Mouse (Mus musculus) cerebellum, postnatal 36 days (tissue): ENCODE data around the gene Sgms1.
"Not testable (repeated sequence)": the region's sequence is repeated elsewhere in the genome, so short reads cannot be mapped to it uniquely, and the experiment has no call there.

Source experiments
- DNase-seq, 2 experiments: peaks; one replicate each; pipeline ENCODE4 v3.0.0; 2021 to 2022; ENCODE audit warnings: mixed read lengths in 2 of 2

The Sgms1 gene

DNA sequence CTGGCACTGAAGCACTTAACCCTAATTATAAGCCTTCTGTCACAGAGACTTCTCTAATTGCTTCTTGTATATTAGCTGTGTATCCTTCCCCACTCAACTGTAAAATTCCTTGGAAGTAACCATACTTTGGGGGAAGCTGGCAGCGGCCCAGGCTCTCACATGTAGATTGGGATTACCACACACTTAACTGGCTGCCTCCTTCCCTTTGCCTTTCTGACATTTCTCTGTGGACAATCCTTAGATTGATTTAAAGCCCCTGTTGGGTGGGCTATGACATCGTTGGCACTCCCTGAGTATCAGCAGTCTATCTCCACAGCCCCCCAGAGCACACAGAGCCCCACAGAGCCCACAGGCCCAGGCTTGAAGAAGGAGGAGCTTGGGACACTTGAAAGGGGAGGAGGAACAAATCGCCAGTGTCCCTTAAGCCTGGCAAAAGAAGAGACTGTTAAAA, 8.0 kb downstream of the Sgms1 start:
- DNase-seq = no peak

DNA sequence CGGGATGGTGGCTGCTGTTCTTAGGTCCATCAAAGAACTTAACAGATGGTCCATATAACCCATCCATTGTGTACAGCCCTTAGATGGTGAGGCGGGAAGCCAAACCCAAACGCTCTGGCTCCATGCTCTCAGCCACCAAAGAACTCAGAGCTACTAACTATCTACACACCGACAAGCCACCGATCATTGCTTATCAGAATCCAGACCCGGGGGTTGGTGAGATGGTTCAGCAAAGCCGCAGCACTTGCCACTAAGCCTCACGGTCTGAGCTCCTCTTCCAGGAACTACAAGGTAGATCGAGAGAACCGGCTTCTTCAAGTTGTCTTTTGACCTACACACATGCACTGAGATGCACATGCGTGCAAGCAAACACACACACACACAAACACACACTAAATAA, 8.8 kb downstream of the Sgms1 start:
- DNase-seq = no peak

DNA sequence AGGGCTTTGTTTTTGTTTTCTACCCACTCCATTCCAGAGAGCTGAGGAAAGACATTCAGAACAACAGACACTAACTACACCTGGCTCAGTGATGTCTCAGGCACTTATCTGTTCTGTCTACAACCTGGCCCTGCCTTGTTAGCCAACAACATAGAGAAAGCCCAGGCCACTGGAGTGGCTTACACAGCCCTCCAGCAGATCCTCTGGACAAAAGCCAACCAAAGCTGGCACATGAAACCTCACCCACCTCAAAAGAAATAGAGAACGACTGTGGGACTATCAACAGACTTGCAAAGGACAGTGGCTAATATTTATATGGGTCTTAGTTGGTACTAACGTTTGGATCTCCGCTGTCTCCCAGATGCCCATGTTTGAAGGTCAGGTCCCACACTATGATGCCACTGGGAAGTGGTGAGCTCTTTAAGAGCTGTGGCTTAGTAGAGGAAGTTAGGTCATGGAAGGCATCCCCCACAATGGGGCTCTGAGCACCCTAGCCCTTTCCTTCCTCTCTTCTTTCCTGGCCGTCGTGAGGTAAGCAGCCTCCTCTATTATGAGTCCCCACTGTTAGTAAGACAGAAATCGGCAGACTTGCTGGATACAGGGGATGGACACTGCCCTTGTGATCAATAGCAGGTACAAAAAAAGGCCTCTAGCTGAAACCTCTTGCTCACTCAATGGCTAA, 10.1 kb downstream of the Sgms1 start:
- DNase-seq = no peak

DNA sequence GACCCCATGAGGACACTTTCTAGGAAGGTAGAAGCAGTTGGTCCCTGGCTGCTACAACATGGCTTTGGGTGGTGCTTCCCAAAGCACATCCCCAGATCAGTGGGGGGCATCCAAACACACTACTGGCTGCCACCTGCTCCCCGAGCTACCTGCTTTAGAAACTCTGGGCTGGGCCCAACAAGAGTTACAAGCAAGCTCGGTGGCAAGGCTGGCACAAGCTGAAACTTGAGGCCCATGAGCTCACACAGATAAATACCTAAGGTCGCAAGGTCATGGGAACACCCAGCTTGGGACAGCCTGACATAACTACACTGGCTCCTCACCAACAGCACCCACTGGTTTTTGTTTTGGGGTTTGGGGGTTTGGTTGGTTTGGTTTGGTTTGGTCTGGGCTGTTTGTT, 10.9 kb downstream of the Sgms1 start:
- DNase-seq = no peak

DNA sequence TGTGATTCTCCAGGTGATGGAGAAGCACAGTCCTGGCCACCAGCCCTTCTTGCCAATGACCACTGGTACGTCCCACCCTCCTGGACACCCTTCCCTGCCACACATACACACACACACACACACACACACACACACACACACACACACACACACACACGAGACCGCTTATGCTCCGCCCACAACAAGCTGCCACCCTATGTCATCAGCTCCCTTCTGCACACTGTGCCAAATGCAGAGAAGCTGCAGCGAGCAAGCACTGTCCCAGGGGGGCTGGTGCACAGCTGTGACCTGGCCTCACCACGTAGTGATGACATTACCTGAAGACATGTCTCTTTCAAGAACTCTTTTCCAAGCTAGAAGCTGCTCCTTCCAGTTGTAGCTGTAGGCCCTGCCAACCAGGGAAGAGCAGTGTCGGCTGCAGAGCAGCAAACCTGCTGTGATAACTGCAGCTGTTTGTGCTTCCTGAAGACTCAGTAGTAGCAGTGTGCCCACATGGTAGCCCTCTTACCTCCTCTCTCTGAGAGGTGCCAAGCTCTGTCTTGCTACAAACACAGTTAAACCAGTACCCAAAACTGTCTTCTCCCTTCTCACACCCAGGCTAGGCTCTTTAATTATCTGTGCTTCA, 11.7 kb downstream of the Sgms1 start:
- no peak for DNase-seq

DNA sequence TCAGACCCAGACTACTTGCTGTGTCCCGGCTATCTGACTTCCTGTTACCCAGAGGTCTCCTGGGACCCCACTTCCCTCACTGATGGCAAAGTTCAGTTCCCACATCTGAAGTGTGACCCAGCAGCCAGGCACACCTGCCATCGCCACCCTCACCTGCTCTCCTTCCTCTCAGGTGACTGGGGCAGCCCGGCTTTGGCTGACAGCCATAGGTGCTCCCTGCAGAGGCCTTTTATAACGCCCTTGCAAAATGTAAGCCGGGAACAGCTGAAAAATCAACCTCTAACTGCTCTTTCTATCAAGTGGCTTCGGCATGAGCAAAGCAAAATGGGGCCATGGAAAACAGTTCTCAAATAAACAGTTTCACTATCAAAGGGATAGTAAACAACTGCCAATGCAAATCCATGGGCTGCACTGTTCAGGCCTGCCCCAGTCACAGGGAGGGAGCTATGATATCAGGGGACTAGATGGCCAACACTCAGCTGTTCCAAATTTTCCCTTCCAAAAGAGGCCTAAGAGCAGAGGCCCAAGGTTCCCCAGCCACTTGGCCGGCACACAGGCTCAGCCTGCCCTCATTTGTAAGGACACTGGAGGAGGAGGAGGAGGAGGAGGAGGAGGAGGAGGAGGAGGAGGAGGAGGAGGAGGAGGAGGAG, 12.5 kb downstream of the Sgms1 start:
- peak in 1 of 2 experiments; percentile 32 for DNase-seq

DNA sequence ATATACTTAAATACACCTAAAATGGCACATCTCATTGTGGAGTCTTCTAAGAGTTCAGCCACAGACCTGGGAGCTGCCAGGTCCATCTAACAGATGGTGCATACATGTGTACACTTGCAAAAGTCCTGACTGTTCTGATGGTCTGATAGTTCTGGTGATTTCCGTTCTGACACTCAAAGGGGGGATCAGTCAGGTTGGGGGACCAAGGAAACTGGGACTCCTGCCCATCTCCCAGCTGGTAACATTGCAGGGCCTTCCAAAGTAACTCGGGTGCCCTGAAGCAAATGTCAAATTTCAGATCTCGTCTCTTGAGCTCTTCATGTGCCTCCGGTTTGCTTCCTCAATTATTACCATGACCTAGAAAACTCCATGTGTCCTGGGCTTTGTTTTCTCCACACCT, 13.5 kb downstream of the Sgms1 start:
- DNase-seq = no peak

DNA sequence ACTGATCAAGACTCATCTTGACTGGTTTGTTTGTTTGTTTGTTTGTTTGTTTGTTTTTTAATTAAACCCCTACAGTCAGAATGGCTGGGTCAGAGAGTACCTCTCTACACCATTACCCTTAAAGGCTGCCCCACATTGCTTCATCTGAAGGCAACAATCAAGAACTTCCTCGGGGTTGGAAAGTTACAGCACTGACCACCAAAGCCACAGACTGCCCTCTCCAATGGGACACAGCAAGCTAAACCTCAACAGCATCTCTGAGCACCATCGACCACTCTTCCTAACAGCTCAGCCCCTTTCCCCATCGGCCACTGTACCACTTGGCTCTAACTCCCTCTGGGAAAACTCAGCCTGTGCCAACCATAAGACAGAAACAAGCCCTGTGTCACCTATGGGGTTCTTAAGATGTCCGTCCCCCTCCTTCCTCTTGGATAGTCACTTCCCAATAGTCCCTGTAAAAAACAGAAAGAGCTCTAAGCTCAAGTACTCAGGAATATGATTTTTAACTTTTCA, 14.0 kb downstream of the Sgms1 start:
- DNase-seq = no peak

DNA sequence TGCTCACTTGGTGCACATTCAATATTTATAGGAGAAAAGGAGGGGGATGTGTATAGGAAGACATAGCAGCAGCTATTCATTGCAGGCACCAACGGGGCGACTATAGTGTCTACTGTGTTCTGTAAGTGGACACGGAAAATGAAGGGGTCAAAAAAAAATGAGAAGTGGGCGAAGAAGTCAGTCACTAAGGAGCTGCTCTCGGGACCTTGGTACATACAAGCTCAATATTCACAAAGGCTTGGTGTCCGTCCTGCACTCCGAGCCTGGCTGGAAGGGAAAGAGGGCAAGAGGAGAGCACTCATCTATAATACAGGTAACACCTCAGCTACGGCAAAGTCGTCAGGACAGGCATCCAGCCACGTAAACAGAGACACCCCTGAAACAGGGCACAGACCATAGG, 14.8 kb downstream of the Sgms1 start:
- no peak for DNase-seq

DNA sequence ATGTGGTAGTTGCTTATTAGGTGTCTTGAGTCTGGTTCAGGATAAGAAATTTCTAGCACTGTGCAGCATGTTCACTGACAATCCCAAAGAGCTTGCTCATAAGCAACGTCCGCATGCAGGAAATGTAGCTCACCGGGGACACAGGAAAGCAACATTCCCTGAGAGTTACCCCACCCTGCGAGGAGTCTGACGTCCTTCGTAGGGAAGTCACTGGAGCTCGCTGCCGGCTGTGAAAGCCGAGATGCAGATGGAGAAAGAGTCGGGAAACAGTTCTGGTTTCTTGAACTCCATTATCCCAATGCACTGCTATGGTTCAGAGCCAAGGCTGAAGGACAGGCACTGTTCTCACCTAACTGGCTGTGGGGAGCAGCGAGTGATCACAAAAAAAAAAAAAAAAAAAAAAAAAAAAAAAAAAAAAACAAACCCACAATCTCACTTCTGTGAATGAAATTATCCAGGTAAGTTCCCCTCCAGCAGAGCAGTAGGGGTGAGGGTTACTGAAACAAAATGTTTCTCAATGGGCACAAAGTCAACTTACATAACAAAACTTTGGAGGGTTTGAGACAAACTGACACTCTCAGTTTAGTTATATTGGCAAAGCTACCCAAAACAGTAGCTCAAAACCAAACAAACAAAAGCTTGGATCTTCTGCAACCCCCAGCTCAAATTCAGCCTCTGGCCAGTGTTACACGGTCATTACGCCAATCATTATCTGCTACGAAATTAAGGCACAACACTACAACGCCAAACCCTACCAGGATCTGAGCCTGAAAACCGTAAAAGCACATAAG, 15.5 kb downstream of the Sgms1 start:
- DNase-seq = no peak

DNA sequence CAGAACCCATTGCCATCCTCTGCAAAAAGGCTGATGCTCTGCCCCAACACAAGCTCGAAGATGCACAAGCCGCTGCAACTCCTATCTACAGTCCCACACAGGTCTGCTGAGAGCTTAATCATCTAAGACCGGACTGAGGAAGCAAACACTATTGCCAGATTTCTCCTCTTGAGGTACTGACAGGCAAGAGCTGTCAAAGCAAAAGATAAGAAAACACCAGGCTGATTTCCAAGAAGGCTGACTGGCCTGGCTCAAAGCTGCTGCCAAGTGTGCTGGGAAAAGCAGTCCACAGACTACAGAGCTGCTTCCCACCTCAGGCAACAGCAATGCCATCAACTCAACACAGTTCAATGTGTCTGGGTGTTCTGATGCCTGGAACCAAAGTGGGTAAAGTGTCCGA, 17.1 kb downstream of the Sgms1 start:
- DNase-seq = no peak

DNA sequence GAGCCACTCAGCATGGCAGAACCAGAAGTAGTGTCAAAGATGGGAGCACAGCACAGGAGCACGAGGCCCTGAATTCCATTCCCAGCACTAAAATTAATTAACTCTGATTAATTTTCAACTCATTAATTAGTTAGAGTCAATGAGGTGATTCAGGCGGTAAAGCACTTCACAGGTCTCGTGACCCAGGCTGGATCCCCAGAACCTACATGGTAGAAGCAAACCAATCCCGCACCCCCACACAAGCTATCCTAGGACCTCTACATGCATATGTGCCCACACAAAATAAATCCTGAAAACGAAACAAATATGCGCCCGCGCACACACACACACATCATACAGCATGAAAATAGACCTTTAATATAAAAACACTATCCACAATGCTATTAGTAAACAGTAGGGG, 22.2 kb downstream of the Sgms1 start:
- no peak for DNase-seq

DNA sequence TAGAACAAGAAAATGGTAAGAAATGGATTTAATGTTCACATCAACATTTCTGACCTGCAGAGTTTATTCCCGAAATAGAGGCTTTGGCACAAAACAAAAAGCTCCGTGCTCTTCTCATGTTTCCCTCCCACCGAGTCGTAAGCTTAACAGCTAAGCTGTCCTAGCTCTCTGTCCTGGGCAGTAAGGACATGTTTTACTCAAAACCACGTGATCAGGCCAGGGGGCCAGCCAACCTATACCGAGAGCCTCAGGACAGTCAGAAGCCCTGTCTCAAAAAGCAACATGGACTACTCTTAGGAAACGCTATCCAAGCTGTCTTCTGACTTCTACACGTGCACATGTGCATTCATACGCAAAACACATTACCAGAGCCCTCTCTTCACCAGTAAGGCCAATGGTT, 23.1 kb downstream of the Sgms1 start:
- DNase-seq = no peak

DNA sequence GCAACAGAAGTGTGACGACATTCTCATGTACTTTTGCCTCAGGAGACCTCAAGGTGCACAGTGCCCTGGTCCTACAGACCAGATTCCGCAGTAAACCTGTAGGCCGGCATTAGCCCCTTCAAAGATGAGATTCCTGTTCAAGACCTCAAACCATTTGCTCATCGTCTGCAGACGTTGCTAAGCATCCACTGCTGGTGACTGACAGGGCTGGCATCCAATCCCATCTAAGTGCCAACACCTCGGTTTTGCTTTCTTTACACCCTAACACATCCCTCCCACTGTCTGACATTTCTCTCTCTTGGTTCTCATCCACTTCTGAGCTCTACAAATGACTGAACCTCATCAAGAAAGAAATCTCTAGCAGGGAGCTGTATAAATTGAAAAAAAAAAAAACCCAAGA, 24.4 kb downstream of the Sgms1 start:
- no peak for DNase-seq

DNA sequence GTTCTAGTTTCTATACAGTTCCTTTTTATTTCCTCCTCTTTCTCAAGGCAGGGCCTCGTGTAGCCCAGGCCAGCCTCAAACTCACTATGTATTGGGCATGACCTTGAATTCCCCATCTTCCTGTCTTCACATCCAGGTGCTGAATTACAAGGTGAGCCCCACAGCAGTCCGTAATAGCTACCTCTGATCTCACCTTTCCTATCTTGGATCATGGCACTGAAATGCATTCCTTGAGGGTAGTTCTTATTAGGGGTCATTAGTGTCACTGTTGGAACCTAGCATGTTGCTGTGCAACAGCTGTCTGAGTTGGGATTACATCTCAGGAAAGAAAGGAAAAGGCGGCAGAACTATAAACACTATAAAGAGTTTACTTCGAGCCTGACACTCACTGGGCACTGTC, 25.9 kb downstream of the Sgms1 start:
- no peak for DNase-seq

DNA sequence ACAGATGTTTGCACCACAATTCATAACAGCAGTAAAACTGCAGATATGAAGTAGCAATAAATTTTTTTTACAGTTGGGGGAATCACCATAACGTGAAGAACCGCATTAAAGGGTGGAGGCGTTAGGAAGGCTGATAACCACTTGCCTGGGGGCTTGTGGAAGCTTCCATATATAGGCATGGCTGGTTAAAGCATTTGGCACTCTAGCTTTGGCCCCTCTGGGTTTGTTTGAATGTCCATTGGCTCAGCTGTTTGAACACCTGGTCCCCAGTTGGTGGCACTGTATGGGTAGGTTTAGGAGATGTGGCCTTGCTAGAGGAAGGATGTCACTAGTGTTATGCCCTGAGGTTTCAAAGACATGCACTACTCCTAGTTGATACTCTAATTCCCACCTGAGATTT, 27.0 kb downstream of the Sgms1 start:
- no peak for DNase-seq

DNA sequence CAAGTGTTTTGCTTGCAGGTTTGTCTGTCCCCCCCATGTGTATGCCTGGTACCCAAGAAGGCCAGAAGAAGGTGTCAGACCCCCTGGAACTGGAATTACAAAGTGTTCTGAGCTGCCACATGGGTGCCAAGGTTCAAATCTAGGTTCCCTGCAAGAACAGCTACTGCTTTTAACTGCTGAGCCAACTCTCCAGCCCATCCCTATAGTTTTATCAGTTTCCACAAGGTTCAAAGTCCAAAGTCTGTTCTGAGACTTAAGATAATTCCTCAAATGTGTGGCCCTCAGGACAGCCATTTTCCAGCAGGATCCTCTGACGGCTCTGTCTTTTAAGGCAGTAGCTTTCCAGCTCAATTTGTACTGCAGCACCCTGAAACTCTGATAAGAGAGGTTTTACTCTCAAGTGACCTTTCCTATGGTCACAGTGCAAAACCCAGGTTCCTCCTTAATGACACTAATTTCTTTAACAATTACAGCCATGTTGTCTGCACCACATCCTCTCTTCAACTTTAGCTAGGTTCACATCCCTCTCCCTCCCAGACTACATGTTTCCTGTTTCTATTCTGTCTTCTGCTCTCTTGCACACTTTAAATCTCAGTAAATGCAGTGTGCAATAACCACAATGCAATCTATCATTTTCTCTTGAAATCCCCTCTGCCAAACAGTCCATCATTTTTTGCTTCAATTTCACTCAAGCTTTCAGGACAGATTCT, 28.4 kb downstream of the Sgms1 start:
- DNase-seq = no peak

DNA sequence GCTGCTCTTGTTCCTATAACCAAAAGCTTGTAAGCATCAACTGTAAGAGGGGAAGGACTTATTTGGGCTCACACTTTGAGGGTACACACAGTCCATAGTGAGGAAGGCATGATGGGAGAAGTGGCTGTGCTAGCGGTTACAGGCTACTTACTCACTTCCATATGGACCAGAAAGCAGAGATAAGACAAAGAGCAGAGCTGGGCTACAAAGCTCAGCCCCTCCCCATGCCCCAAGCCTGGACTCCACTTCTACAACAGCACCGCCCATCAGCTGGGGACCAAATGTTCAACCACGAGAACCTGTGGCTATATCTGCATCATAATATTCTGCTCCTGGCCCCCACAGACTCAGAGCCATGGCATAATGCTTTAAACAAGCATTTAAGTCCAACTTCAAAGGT, 29.0 kb downstream of the Sgms1 start:
- DNase-seq = no peak

DNA sequence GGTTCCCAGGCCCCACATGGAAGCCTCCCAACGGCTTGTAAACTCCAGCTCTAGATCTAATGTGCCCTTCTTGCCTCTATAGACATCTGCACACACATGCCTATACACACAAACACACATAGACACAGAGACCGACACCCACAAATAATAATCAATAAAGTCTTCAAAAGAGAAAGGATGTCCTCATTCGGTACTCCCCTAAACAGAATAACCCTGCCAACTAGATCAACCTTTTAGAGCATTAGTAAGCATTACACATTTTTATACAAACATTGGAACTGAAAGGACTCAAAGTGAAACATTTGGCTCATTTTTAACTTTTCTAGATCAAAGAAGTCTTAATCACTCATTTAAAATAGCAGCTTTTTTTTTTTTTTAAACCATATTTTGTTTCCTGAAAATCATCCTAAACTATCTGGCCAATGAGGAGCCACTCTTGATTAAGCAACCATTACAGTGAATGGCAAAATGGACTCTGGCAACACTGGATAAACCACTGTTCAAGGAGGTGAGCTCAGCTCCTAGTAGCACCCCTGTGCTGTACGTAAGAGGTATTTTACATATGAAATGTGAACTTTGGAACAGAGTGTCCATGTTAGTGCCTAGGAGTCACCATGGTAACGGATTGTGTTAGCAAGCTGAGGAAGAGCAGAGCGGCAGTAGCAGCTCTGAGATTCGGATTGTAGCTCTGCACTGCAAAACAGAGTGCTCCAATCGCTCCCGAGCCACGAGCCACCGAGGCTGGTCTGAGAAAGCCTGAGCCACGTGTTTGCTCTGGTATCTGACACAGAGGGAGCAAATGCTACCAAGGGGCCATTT, 30.6 kb downstream of the Sgms1 start:
- no peak for DNase-seq

DNA sequence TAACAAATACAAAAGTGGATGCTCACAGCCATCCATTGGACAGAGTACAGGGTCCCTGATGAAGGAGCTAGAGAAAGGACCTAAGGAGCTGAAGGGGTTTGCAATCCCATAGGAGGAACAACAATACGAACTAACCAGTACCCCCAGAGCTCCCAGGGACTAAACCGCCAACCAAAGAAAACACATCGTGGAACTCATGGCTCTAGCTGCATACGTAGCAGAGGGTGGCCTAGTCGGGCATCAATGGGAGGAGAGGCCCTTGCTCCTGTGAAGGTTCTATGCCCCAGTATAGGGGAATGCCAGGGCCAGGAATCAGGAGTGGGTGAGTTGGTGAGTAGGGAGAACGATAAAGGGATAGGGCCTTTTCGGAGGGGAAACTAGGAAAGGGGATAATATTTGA, 31.5 kb downstream of the Sgms1 start:
- not testable (repeated sequence) for DNase-seq

DNA sequence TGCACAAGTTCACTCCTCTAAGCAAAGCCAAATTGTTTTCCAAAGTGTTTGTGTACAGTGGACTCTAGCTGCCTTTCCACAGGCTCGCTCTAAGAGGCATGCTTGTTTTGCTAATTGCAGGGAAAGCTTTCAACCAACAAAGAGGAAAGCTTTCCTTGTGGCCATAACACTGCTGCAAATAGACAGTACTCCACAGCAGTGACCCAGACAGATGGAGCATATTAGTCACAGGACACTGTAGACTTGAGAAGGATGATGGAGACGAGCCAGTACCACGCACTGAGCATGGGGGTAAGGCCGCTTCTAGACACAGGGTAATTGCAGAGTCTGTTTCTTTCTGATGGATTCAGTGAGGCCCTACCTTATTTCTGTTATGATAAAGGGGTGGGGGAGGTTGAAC, 33.3 kb downstream of the Sgms1 start:
- peak; percentile 55 to 66 for DNase-seq

DNA sequence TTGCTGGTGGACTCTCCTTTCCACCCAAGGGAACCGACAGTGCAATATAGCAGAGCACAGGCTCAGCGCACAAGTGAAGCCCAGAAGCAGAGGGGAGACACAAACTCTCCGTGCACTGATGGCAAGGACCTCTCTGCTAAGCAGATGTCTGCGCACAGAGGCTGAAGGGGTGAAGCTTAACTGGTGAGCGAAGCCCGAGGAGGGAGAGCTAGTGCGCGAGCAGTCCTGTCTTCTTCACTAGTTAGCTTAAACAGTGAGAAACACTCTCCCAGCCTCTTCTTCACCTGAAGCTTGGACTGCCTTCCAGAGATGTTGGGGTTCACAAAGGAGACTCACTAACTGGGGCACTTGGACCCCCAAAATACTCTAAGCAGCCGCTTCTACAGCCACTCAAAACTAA, 36.1 kb downstream of the Sgms1 start:
- no peak for DNase-seq
